Mouse (Mus musculus) neural tube, embryonic 13.5 days (tissue): ENCODE data around the gene Ak2. TPM values are rescaled to one million over a fixed set of nuclear protein-coding genes. Genes with fewer than 3 reads are reported as not detected.
A peak's percentile ranks its signal among the peaks of the same experiment; 100 is the strongest.

Experiments used
- ATAC-seq: fragments of 200-750 bp; cut with Nextera tagmentation; 2 replicates; pipeline ENCODE4 v1.8.0; 2017; ENCODE audit warnings: low read depth, mild to moderate bottlenecking, moderate TSS enrichment, moderate library complexity
- H3K27ac ChIP-seq: fragments of 300-500 bp; sonication (generic); replicated peaks from 2 replicates; pipeline ENCODE4 v1.5.1; 2015; ENCODE audit warnings: moderate library complexity, mild to moderate bottlenecking, inconsistent platforms
- H3K27me3 ChIP-seq: fragments of 300-500 bp; sonication (generic); 2 replicates; pipeline ENCODE4 v1.6.1; 2015; ENCODE audit warnings: mild to moderate bottlenecking, inconsistent platforms
- H3K36me3 ChIP-seq: fragments of 300-500 bp; sonication (generic); 2 replicates; pipeline ENCODE4 v1.6.1; 2015; ENCODE audit warnings: mild to moderate bottlenecking, inconsistent platforms
- H3K4me1 ChIP-seq: fragments of 300-500 bp; sonication (generic); replicated peaks from 2 replicates; pipeline ENCODE4 v1.6.1; 2015; ENCODE audit warnings: inconsistent platforms
- H3K4me2 ChIP-seq: fragments of 300-500 bp; sonication (generic); 2 replicates; pipeline ENCODE4 v1.6.1; 2015; ENCODE audit warnings: inconsistent platforms, mild to moderate bottlenecking, moderate library complexity
- H3K4me3 ChIP-seq: fragments of 300-500 bp; sonication (generic); 2 replicates; pipeline ENCODE4 v1.5.1; 2015; ENCODE audit warnings: mild to moderate bottlenecking, inconsistent platforms
- H3K9ac ChIP-seq: fragments of 300-500 bp; sonication (generic); 2 replicates; pipeline ENCODE4 v1.6.1; 2015; ENCODE audit warnings: moderate library complexity, mild to moderate bottlenecking, inconsistent platforms
- H3K9me3 ChIP-seq: fragments of 300-500 bp; sonication (generic); 2 replicates; pipeline ENCODE4 v1.6.1; 2016; ENCODE audit warnings: inconsistent platforms
- WGBS: fragments of 180-500 bp; shearing (Covaris S2); methylation state at CpG from one replicate; pipeline ENCODE4 v1.1.7; 2015; 5-methylcytosine and 5-hydroxymethylcytosine counted together
- polyA plus RNA-seq: library from polyadenylated mRNA; unstranded; fragments of >200 nt; fragmentation: Nextera tagmentation; extraction: Ambion mirVana; gene quantifications from 2 replicates; pipeline ENCODE4 v1.2.1, GENCODE M21; 2015

Ak2 gene
- polyA plus RNA-seq, 1 experiment from 2014 or later, result 89.3 TPM

DNA sequence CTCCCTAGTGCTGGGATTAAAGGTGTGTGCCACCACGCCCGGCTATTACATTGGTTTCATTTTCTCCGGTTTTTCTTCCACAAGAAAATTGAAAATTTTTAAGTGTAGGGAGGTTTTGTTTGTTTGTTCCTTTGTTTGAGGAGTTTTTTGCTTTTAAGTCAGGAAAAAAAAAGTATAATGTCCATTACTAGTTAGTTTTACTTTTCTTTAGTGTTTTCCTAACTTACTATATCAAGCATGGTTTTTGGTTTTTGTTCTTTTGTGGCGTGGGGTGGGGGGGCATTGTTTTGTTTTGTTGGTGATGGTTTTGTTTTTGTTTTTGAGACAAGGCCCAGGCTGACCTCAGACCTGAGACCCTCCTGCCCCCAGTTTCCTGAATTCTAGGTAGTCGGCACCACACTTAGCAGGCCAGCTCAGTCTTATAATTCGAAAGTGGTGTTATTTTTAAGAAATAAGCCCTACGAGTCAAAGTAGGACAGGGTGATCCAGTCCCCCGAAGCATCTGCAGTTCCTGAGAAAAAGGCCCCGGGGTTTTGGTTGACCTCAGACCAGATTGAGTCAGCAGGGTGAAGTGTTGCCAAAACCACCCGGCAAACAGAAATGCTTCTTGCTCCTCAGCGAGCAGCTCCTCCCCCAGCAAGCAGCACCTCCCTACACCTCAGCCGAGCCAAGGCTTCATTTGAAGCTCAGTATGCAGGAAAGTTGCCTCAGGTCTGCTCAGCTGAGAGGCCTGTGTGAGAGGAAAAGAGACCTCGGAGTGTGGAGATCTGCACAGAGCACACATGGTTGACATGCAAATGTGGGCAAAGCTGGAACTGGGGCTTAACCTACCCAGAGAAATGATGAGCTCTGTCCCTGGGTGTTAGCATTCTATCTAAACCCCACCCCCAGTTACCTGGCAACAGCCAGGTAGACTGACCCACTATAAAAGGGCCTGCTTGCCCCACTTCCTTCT, 43.2 kb downstream of the Ak2 start:
- no peak overlapping the region for H3K4me3 ChIP-seq
- H3K9me3 ChIP-seq, result no peaks in the 10 kb centered on the region
- no peaks in the 10 kb centered on the region for H3K36me3 ChIP-seq
- H3K4me1 ChIP-seq, result peaks cover 21% of the 10 kb centered on the region
- no peak overlapping the region for H3K4me2 ChIP-seq
- no peak overlapping the region for H3K9ac ChIP-seq
- H3K27ac ChIP-seq, result no peak overlapping the region
- H3K27me3 ChIP-seq, result no peaks in the 10 kb centered on the region
- ATAC-seq, result no peak
- WGBS, result 60% methylated on average over 13 of the region's 13 CpGs

DNA sequence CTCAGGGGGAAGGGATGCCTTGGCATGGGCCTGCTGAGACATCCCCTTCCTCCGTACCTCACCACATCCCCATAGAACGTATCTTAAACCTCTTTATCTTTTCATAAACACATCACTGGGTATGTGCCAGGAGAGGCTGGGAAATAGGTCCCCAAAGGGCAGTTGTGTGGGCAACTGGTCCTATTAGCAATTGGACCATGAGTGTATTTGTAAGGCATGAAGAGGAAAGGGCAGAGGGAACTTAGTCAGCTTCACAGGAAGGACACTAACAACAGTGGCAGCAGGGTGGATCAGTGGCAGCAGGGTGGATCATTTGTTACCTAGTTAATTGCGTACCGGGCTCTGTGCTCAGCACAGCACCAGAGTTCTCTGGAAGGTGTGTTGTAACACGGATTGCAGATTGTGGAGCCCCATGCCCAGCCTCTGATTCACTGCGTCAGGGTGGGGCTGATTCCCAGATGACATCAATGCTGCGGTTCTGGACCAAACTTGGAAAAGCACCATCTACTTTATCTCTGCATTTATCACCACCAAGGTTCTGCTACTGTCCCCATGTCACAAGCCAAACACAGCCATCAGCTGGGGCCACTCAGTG, 44.2 kb downstream of the Ak2 start:
- no peaks in the 10 kb centered on the region for H3K36me3 ChIP-seq
- ATAC-seq, result no peak
- 63% methylated on average over 7 of the region's 7 CpGs for WGBS
- peaks cover 21% of the 10 kb centered on the region for H3K4me1 ChIP-seq
- H3K27me3 ChIP-seq, result no peaks in the 10 kb centered on the region
- H3K4me2 ChIP-seq, result no peak overlapping the region
- no peak overlapping the region for H3K27ac ChIP-seq
- no peak overlapping the region for H3K4me3 ChIP-seq
- H3K9ac ChIP-seq, result no peak overlapping the region
- H3K9me3 ChIP-seq, result no peaks in the 10 kb centered on the region

DNA sequence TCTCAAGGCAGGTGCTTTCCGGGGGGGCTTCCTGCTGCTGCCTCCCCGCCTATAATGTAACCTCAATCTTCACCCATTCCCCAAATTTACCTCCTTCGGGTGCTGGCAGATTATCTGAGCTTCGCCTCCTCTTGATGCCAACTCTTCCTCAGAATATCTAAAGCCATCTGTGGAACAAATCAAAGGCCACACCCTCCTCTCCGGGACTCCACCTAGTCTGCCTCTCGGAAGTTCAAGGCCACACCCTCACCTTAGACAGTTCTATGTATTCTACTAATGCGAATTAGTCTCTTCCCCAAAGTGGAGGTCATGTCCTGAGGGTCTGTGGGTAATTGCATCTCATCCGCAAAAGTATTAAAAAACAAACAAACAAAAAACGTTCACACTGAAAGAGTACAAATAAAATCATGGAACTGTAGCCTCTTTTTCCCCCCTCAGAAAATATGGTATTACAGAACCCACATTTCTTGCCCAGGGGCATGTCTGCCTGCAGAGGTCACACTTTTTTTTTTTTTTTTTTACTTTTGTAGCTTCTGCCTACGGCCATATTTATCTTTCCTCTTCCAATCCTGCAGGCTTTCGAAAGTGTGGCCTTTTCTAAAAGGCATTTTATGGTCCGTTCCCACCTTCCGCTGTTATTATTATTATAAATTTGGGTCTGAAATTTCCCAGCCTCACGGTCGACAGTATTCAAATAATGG, 56.1 kb downstream of the Ak2 start:
- peak overlapping the region; percentile 71 for H3K4me2 ChIP-seq
- H3K36me3 ChIP-seq, result no peaks in the 10 kb centered on the region
- peak overlapping the region; percentile 44 for H3K4me3 ChIP-seq
- H3K9me3 ChIP-seq, result no peaks in the 10 kb centered on the region
- 17% methylated on average over 15 of the region's 15 CpGs for WGBS
- no peak for ATAC-seq
- peak overlapping the region; percentile 97 for H3K27ac ChIP-seq
- H3K9ac ChIP-seq, result peak overlapping the region; percentile 73
- peaks cover 41% of the 10 kb centered on the region for H3K27me3 ChIP-seq
- H3K4me1 ChIP-seq, result peaks cover 25% of the 10 kb centered on the region

DNA sequence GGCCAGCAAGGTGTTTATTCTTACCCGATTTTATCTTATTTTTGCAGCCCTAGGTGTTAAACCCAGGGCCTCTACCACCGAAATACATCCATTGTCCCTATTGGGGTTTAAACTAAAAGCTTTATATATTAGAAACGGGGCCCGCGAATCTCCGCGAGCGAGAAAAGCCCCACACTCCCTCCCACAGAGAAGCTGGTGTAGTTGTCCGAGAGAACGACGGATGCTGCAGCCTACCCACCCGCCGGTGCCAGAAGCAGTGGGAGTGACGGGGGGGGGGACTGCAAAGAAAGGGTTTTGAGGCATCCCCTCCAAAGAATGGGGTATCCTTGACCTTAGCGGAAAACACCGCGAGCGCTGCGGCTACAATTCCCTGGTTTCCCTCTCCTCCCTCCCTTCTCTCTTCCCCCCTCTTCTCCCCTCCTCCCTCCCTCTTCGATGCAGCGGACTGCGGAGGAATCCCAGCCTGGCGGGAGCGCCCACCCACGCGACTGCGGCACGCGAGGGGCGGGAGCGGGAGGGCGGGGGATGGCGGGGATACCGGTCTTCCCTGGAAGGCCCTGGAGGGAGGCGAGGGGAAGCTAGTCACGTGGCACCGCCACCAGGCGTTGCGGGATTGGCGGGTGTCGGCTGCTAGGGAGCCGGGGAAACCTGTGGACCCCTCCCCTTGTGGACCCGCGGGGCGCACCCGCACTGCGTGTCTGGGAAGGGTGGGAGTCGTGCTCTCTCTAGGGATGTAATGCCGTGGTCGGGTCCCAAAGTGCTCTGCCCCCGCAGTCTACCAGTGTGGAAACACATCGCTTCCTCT, 56.9 kb downstream of the Ak2 start:
- H3K9ac ChIP-seq, result peak overlapping the region; percentile 73
- H3K9me3 ChIP-seq, result no peaks in the 10 kb centered on the region
- peaks cover 45% of the 10 kb centered on the region for H3K27me3 ChIP-seq
- H3K36me3 ChIP-seq, result no peaks in the 10 kb centered on the region
- H3K4me1 ChIP-seq, result peaks cover 25% of the 10 kb centered on the region
- WGBS, result 1% methylated on average over 52 of the region's 52 CpGs
- peak overlapping the region; percentile 97 for H3K27ac ChIP-seq
- peak overlapping the region; percentile 71 for H3K4me2 ChIP-seq
- peak; percentile 94 for ATAC-seq
- H3K4me3 ChIP-seq, result peak overlapping the region; percentile 44

DNA sequence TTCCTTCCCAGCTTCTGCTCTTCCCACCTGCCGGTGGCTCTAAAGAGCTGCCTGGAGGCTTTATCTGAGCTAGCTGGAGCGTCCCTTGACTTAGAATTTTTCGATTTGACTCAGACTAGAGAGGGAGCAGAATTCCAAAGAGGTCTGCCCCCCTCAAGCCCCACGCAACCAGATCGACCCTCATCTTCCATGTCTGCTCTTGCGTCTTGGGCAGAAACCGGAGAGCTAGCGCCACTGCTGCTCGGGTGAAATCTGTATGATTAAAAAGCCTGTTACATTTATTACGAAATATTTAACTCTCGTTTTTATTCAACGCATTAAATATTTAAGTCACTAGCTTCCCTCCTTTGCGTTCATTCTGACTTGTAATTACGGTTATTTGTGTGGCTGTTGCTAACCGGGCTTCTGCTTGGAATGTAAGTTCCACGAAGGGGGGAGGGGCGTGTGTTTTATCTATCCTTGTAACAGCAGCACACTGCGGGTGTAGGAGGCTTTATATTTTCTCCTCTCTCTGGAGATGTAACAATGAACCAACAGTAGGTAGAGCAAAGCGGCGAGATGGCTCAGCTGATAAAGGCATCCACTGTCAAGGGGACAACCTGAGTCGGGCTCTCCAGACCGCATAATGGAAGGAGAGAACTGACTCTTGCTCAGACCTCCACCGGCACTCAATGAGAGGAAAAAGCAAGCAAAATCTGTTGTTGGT, 57.7 kb downstream of the Ak2 start:
- peak overlapping the region; percentile 73 for H3K9ac ChIP-seq
- peak overlapping the region; percentile 97 for H3K27ac ChIP-seq
- peak overlapping the region; percentile 71 for H3K4me2 ChIP-seq
- WGBS, result 4% methylated on average over 23 of the region's 23 CpGs
- no peaks in the 10 kb centered on the region for H3K36me3 ChIP-seq
- H3K27me3 ChIP-seq, result peaks cover 48% of the 10 kb centered on the region
- peak overlapping the region; percentile 44 for H3K4me3 ChIP-seq
- ATAC-seq, result peak; percentile 64
- peaks cover 25% of the 10 kb centered on the region for H3K4me1 ChIP-seq
- no peaks in the 10 kb centered on the region for H3K9me3 ChIP-seq

DNA sequence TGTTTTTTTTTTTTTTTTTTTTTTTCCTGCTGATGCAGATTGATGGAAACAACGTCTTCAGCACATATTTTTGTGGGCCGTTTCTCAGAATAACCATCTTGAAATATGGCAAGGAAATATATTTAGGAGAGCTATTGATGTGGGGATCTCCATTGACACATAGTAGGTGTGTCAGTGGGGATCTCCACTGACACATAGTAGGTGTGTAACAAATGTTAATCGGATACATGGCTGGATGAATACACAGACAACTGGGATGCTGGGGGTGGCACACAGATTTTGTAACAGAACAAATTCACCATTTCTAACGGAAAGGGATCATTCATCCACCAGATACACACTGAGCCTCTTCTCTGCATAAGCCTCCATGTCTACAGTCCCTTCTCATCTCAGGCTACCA, 58.6 kb downstream of the Ak2 start:
- Histone ChIP-seq H3K27me3 (peaks cover 48% of the 10 kb centered on the region), H3K4me3 (no peak overlapping the region), H3K4me1 (peaks cover 25% of the 10 kb centered on the region), H3K27ac (peak overlapping the region; percentile 97), H3K4me2 (peak overlapping the region; percentile 71; the same call in 1 of the 2 replicates), H3K9me3 (no peaks in the 10 kb centered on the region), H3K36me3 (no peaks in the 10 kb centered on the region), H3K9ac (peak overlapping the region; percentile 73; the same call in 1 of the 2 replicates)
- ATAC-seq, result no peak
- WGBS, result 73% methylated on average over 4 of the region's 4 CpGs

DNA sequence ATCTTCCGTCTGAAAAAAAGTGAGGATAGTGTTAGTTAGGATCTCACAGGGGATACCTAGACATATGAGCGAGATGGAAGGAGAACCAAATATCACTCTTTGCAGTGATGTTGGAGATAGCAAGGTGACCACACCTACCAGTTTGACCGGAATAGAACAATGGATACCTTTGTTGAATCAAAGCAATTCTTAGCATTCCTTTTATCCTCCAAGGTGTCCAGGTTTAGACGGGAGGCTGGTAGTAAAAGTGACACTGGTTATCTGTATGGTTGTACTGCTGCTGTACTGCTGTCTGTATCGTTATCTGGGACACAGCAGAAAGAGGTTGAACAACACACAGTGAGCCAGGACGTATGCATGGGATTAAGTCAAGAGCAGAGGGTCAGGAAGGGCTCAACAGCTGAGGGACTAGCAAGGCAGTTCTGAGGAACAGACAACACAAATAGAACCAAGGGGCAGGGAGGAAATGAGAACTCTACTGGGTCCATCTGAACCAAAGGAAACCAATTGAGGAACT, 59.2 kb downstream of the Ak2 start:
- H3K9me3 ChIP-seq, result no peaks in the 10 kb centered on the region
- no peak overlapping the region for H3K4me2 ChIP-seq
- H3K36me3 ChIP-seq, result no peaks in the 10 kb centered on the region
- H3K4me1 ChIP-seq, result peaks cover 25% of the 10 kb centered on the region
- peaks cover 42% of the 10 kb centered on the region for H3K27me3 ChIP-seq
- H3K4me3 ChIP-seq, result no peak overlapping the region
- H3K27ac ChIP-seq, result peak overlapping the region; percentile 97; the same call in 1 of the 2 replicates
- 76% methylated on average over 6 of the region's 6 CpGs for WGBS
- ATAC-seq, result no peak
- H3K9ac ChIP-seq, result no peak overlapping the region

DNA sequence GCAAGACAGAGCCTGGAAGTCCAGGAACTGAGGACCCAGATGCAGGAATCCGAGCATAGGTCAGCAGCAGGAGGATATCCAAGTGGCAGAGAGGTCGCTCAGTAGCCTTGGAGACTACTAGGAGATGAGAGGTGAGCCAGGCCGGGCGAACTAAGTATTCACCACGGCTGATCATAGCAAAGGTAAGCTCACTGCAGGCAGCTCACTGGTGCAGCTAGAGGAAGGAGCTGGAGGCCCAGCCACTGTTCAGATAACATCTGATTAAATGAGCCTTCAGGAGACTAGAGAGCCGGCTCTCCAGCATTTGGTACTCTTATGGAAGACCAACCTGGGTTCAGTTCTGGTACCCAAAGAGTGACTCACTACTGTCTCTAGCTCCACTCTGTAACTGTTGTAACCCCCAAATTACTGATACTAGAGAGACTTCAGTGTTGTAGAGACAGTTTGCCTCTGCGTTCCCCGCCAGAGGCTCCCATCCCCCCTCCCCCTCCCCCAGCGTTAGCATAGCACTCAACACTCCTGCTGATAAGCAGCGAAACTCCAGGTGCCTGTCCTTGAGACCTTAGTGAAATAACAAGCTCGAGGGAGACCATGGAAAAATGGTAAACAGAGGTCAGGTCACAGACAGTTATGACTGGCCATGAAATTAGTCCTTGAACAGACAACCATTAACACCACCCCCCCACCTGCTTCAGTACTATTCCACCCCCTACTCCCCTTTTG, 59.9 kb downstream of the Ak2 start:
- Histone ChIP-seq H3K27me3 (peaks cover 35% of the 10 kb centered on the region), H3K36me3 (no peaks in the 10 kb centered on the region), H3K9me3 (no peaks in the 10 kb centered on the region), H3K4me2 (no peak overlapping the region), H3K4me3 (no peak overlapping the region), H3K4me1 (peaks cover 25% of the 10 kb centered on the region), H3K9ac (no peak overlapping the region), H3K27ac (no peak overlapping the region)
- ATAC-seq, result no peak
- WGBS, result 33% methylated on average over 11 of the region's 11 CpGs

DNA sequence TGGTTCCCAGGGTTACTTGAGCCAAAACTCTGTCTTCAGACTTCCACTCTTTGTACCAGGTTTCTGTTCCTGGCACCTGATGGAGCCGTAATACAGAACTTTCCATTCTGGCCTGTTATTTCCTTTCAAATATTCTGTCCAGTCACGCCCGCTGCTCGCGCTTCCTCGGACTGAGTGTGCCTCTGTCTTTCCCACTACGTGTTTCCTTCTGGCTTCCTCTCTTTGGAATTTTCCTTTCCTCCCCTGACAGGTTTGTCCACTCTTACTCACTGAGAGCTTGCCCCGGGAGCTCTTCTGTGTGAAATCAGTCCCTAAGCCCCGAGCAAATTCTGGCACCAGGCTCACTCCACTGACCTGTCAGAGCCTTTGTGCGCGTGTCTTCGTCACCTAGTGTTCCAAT, 63.0 kb downstream of the Ak2 start:
- WGBS, result 93% methylated on average over 12 of the region's 12 CpGs
- no peaks in the 10 kb centered on the region for H3K36me3 ChIP-seq
- H3K9me3 ChIP-seq, result no peaks in the 10 kb centered on the region
- H3K4me1 ChIP-seq, result peaks cover 22% of the 10 kb centered on the region
- no peak overlapping the region for H3K4me3 ChIP-seq
- no peak overlapping the region for H3K4me2 ChIP-seq
- H3K27ac ChIP-seq, result no peak overlapping the region
- H3K27me3 ChIP-seq, result peaks cover 25% of the 10 kb centered on the region
- H3K9ac ChIP-seq, result no peak overlapping the region
- ATAC-seq, result no peak

DNA sequence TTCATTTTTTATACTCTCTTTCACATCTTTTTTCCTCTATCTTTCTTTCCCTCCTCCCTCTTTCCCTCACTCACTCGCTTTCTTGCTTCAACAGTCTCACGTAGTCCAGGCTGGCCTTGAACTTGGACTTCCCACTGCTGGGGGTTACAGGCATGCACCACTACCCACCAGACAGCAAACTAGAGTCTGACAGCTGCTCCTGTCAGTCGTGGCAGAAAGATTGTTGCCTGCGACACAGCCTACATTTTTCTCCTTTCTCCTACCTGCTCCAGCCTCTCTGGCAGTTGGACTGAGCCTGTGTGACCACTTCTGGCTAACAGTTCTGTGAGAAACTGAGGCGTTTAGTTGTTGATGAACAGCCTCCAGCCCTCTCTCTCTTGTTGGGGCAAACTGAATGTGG, 63.8 kb downstream of the Ak2 start:
- no peaks in the 10 kb centered on the region for H3K36me3 ChIP-seq
- H3K27ac ChIP-seq, result no peak overlapping the region
- H3K4me2 ChIP-seq, result no peak overlapping the region
- no peaks in the 10 kb centered on the region for H3K9me3 ChIP-seq
- peaks cover 19% of the 10 kb centered on the region for H3K27me3 ChIP-seq
- H3K9ac ChIP-seq, result no peak overlapping the region
- 89% methylated on average over 5 of the region's 5 CpGs for WGBS
- H3K4me3 ChIP-seq, result no peak overlapping the region
- ATAC-seq, result no peak
- H3K4me1 ChIP-seq, result peaks cover 23% of the 10 kb centered on the region
